Mouse (Mus musculus) lung, postnatal 0 days (tissue): ENCODE data around the gene Olfr223. TPM values are rescaled to one million over a fixed set of nuclear protein-coding genes. Genes with fewer than 3 reads are reported as not detected.
"Not testable (repeated sequence)": the region's sequence is repeated elsewhere in the genome, so short reads cannot be mapped to it uniquely, and the experiment has no call there.

Experiments
- ATAC-seq: fragments of 200-750 bp; cut with Nextera tagmentation; 2 replicates; pipeline ENCODE4 v1.8.0; 2017; ENCODE audit warnings: moderate library complexity
- DNase-seq: peaks from one replicate; pipeline ENCODE4 v3.0.0-alpha.2; 2016; ENCODE audit warnings: low spot score
- H3K27ac ChIP-seq: fragments of 300-500 bp; sonication (generic); 2 replicates; pipeline ENCODE4 v1.5.1; 2014; ENCODE audit warnings: antibody characterized with exemption, mild to moderate bottlenecking, low read length, mixed read lengths
- H3K27me3 ChIP-seq: fragments of 300-500 bp; sonication (generic); replicated peaks from 2 replicates; pipeline ENCODE4 v1.6.1; 2014; ENCODE audit warnings: low read length, mixed read lengths; ENCODE audit not compliant: insufficient read depth
- H3K36me3 ChIP-seq: fragments of 300-500 bp; sonication (generic); 2 replicates; pipeline ENCODE4 v1.6.1; 2014; ENCODE audit warnings: low read length, mixed read lengths; ENCODE audit not compliant: insufficient read depth
- H3K4me1 ChIP-seq: fragments of 300-500 bp; sonication (generic); 2 replicates; pipeline ENCODE4 v1.6.1; 2014; ENCODE audit warnings: antibody characterized with exemption, low read depth, low read length, mixed read lengths; ENCODE audit not compliant: insufficient read depth
- H3K4me2 ChIP-seq: fragments of 300-500 bp; sonication (generic); replicated peaks from 2 replicates; pipeline ENCODE4 v1.6.1; 2014; ENCODE audit warnings: low read depth, mild to moderate bottlenecking, low read length, moderate library complexity, mixed read lengths
- H3K4me3 ChIP-seq: fragments of 300-500 bp; sonication (generic); 2 replicates; pipeline ENCODE4 v1.5.1; 2014; ENCODE audit warnings: low read depth, low read length
- H3K9ac ChIP-seq: fragments of 300-500 bp; sonication (generic); replicated peaks from 2 replicates; pipeline ENCODE4 v1.6.1; 2014; ENCODE audit warnings: low read depth, mild to moderate bottlenecking
- H3K9me3 ChIP-seq: fragments of 300-500 bp; sonication (generic); 2 replicates; pipeline ENCODE4 v1.6.1; 2016; ENCODE audit warnings: low read length, mixed read lengths
- CTCF ChIP-seq: IDR thresholded peaks from 2 replicates; pipeline ENCODE4 v1.5.1; 2016; ENCODE audit warnings: antibody characterized with exemption, mild to moderate bottlenecking
- EP300 ChIP-seq: IDR thresholded peaks from 2 replicates; pipeline ENCODE4 v1.6.1; 2016; ENCODE audit warnings: antibody characterized with exemption, mild to moderate bottlenecking, control low read depth
- WGBS: fragments of 180-500 bp; shearing (Covaris S2); extraction: QIAGEN DNeasy Blood & Tissue Kit; methylation state at CpG from one replicate; pipeline ENCODE4 v1.1.7; 2014; 5-methylcytosine and 5-hydroxymethylcytosine counted together
- polyA plus RNA-seq: library from polyadenylated mRNA; unstranded; fragments of >200 nt; fragmentation: Nextera tagmentation; extraction: Ambion mirVana; gene quantifications from 2 replicates; pipeline ENCODE4 v1.2.1, GENCODE M21; 2015

The Olfr223 gene
- polyA plus RNA-seq, 1 experiment from 2014 or later = not detected

- H3K4me3 ChIP-seq = no peak overlapping the region
- H3K27me3 ChIP-seq = no peaks in the 10 kb centered on the region
- no peak overlapping the region for H3K27ac ChIP-seq
- H3K36me3 ChIP-seq = no peaks in the 10 kb centered on the region
- TF ChIP-seq EP300 (no peak), CTCF (no peak)
- no peak for ATAC-seq
- no peak for DNase-seq
- peaks cover 5% of the 10 kb centered on the region; the same call in 1 of the 2 replicates for H3K4me1 ChIP-seq
- no peak overlapping the region for H3K4me2 ChIP-seq
- H3K9me3 ChIP-seq = no peaks in the 10 kb centered on the region
- H3K9ac ChIP-seq = no peak overlapping the region
- 68% methylated on average over 5 of the region's 5 CpGs for WGBS
These were observed 35.1 kb upstream of the Olfr223 start for GRCm38 (mm10) chr11:59628177-59628576.

DNA sequence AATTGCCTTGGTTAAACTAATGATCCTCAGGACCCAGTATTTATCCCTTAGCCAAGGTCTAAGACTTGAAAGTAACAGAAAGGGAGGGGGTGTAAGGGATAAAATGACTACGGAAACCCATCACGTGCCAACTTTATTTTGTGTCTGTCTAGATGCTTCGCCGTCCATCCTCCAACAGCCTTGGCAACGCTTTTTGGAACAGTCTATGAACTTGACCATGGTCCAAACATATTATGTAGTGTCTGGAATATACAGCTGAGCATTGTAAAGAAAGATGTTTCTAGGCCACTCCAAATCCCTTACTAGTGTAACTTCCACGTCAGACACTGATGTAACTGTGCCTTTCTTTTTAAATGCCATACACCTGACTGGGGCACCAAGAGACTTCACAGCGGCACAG is 33.1 kb upstream of the Olfr223 start:
- TF ChIP-seq EP300 = no peak
- no peak for TF ChIP-seq CTCF
- H3K36me3 ChIP-seq = no peaks in the 10 kb centered on the region
- H3K9ac ChIP-seq = no peak overlapping the region
- H3K27me3 ChIP-seq = no peaks in the 10 kb centered on the region
- DNase-seq (no peak), ATAC-seq (no peak)
- peaks cover 5% of the 10 kb centered on the region; the same call in 1 of the 2 replicates for H3K4me1 ChIP-seq
- no peak overlapping the region for H3K4me3 ChIP-seq
- H3K9me3 ChIP-seq = no peaks in the 10 kb centered on the region
- no peak overlapping the region for H3K27ac ChIP-seq
- WGBS = 68% methylated on average over 7 of the region's 7 CpGs
- H3K4me2 ChIP-seq = no peak overlapping the region

- DNase-seq (peak; percentile 87), ATAC-seq (peak; percentile 94)
- TF ChIP-seq EP300 (no peak), CTCF (peak; percentile 92)
- Histone ChIP-seq H3K27me3 (no peaks in the 10 kb centered on the region), H3K9ac (no peak overlapping the region), H3K4me3 (no peak overlapping the region), H3K36me3 (no peaks in the 10 kb centered on the region), H3K4me2 (no peak overlapping the region), H3K9me3 (no peaks in the 10 kb centered on the region), H3K4me1 (no peaks in the 10 kb centered on the region), H3K27ac (no peak overlapping the region)
- WGBS = 22% methylated on average over 6 of the region's 6 CpGs
These were observed 31.0 kb upstream of the Olfr223 start for GRCm38 (mm10) chr11:59624017-59624630.

DNA sequence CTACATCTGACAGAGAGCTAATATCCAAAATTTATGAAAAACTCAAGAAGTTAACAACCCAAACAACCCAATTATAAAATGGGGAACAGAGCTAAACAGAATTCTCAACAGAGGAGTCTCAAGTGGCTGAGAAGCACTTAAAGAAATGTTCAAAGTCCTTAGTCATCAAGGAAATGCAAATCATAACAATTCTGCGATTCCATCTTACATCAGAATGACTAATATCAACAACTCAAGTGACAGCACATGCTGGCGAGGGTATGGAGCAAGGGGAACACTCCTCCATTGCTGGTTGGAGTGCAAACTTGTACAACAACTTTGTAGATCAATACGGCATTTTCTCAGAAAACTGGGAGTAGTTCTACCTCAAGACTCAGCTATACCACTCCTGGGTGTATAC is 29.1 kb upstream of the Olfr223 start:
- TF ChIP-seq CTCF = no peak
- TF ChIP-seq EP300 = peak; percentile 68
- peak; percentile 57 for ATAC-seq
- 28% methylated on average over 3 of the region's 3 CpGs for WGBS

DNA sequence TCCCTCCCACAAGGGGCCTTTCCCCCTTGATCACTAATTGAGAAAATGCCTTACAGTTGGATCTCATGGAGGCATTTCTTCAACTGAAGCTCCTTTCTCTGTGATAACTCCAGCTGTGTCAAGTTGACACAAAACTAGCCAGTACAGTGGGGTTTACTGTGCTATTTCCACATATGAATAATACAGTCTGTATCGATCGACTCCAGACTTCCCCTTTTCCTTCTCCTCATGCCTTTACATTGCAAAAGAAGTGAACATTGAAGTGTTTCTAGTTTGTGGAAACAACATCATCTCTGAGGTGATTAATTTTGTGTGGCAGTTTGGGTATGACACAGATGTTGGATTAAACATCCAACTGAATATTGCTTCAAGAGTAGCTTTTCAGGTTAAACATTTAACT is 23.9 kb upstream of the Olfr223 start:
- H3K9ac ChIP-seq, H3K27me3 ChIP-seq, H3K4me3 ChIP-seq, H3K4me1 ChIP-seq, DNase-seq, H3K36me3 ChIP-seq, H3K9me3 ChIP-seq, ATAC-seq, H3K4me2 ChIP-seq, H3K27ac ChIP-seq: not testable (repeated sequence)
- WGBS = 85% methylated on average over 2 of the region's 2 CpGs

More for the DNA sequence above, 29.1 kb upstream of the Olfr223 start:
- H3K9ac ChIP-seq = no peak overlapping the region
- no peak overlapping the region for H3K4me3 ChIP-seq
- no peaks in the 10 kb centered on the region for H3K4me1 ChIP-seq
- H3K9me3 ChIP-seq = no peaks in the 10 kb centered on the region
- no peaks in the 10 kb centered on the region for H3K27me3 ChIP-seq
- H3K36me3 ChIP-seq = no peaks in the 10 kb centered on the region
- H3K4me2 ChIP-seq = no peak overlapping the region
- no peak overlapping the region for H3K27ac ChIP-seq
- DNase-seq = peak; percentile 71

DNA sequence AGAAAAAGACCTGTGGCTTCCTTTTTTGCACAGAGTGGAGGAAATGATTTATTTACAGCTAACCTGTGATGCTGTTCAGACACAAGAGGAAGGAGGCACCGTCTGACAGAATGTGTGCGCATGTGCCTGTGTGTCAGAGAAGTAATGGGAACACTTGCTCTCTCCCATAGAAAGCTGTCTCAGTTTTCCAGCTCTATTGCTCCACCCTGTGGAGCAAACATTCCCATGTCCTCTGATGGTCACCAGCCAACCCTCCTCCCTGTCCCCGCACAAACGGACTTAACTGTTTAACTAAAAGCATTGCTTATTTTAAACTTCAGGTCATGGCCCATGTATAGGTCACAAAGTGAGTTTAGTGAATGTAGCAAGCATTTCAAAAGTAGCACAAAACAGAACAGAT is 21.0 kb upstream of the Olfr223 start:
- 21% methylated on average over 4 of the region's 4 CpGs for WGBS
- TF ChIP-seq CTCF (peak; percentile 71), EP300 (peak; percentile 57; the same call in 1 of the 2 replicates)
- Histone ChIP-seq H3K9ac (no peak overlapping the region), H3K4me2 (no peak overlapping the region), H3K9me3 (no peaks in the 10 kb centered on the region), H3K4me1 (no peaks in the 10 kb centered on the region), H3K27me3 (no peaks in the 10 kb centered on the region), H3K4me3 (no peak overlapping the region), H3K27ac (no peak overlapping the region), H3K36me3 (no peaks in the 10 kb centered on the region)
- DNase-seq = peak; percentile 91
- ATAC-seq = peak; percentile 75

DNA sequence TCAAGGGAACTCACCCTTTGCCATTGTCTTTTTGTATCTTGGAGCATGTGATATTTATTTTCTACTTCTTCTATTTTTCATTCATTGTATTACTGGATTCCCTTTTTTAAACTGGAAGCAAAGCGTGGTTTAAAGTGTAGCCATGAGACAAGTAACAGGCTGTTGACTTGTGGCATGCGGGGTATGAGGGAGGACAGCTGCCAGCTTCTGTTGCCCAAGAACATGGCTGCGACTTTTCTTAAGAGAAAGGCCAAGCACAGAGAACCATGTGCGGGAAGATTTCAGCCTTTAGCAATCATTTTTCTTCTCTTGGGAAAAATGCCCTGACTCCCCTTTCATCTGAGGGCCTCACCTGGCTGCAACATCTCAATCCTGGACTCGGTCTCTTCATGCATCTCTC is 18.6 kb upstream of the Olfr223 start:
- Histone ChIP-seq H3K36me3 (no peaks in the 10 kb centered on the region), H3K4me1 (no peaks in the 10 kb centered on the region), H3K27me3 (no peaks in the 10 kb centered on the region), H3K9ac (no peak overlapping the region), H3K4me3 (no peak overlapping the region), H3K27ac (no peak overlapping the region), H3K9me3 (no peaks in the 10 kb centered on the region), H3K4me2 (no peak overlapping the region)
- ATAC-seq = peak; percentile 61
- DNase-seq = peak; percentile 72
- TF ChIP-seq EP300 = no peak
- TF ChIP-seq CTCF = no peak
- 57% methylated on average over 5 of the region's 5 CpGs for WGBS
